Mouse (Mus musculus): Measurements from ENCODE around the gene Fam151b. TPM values are rescaled to one million over a fixed set of nuclear protein-coding genes. Genes with fewer than 3 reads are reported as not detected.

Gene Fam151b
- polyA plus RNA-seq, 2 experiments: 1.4 TPM; not detected in 1

DNA sequence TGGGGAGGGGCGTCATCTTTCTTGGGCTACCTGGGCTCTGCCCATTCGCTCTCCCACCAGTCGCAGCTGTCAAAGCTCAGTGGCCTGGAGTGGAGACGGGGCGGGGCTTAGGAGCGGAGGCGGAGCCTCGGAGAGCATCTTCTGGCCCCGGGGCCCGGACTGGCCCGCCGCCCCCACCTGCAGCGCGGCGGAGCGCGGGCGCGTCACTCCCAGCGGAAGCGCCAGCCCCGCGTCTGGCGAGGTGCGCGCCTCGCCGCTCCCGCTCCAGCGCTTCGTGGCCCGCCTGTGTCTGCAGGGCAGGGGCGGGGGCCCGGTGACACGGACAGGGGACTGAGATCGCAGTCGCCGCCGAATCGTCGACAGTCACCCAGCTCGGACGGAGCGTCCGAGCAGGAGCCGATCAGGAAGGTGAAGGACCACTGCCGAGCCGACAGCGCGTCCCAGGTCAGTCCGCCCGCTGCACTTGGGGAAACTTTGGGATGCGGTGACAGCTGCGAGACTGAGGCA lies 58.0 kb downstream of the Fam151b start, which contains the start of gene Ankrd34b:
Gene Ankrd34b (plus strand): TSS at position 139 of the 507 bp plus-strand sequence.
- under 1% methylated on average over 50 of the region's 54 CpGs for WGBS (ENCODE audit: insufficient replicate concordance)
- H3K27me3 ChIP-seq (ENCODE audit: control insufficient read depth, insufficient read depth, low read length): peaks cover 40% of the 10 kb centered on the region
- no peak within 1 kb of the TSS for H3K9ac ChIP-seq (replicated peaks)
- no peaks in the 10 kb centered on the region for H3K4me1 ChIP-seq (replicated peaks; ENCODE audit: control insufficient read depth in 2 of 2, insufficient read depth in 2 of 2, low read length in 1 of 2)
- ATAC-seq (ENCODE audit: insufficient read depth) (no peak), DNase-seq (ENCODE audit: low read depth in 3 of 3, low spot score in 3 of 3) (no peak)
- H3K4me3 ChIP-seq (ENCODE audit: insufficient read depth in 1 of 2, low read depth in 2 of 2, low read length in 2 of 2): peak within 1 kb of the TSS; percentile 15 to 37
- H3K36me3 ChIP-seq (replicated peaks; ENCODE audit: control insufficient read depth, insufficient read depth, low read depth): no peaks in the 10 kb centered on the region
- no peak for TF ChIP-seq CTCF (IDR thresholded peaks at IDR 0.05; ENCODE audit: low read depth)
- no peak for TF ChIP-seq EP300 (IDR thresholded peaks at IDR 0.05; ENCODE audit: low read depth)
- H3K9me3 ChIP-seq (ENCODE audit: control insufficient read depth, low read length): no peaks in the 10 kb centered on the region
- H3K27ac ChIP-seq: no peak within 1 kb of the TSS
- H3K4me2 ChIP-seq (ENCODE audit: low read depth): peak within 1 kb of the TSS; percentile 37

DNA sequence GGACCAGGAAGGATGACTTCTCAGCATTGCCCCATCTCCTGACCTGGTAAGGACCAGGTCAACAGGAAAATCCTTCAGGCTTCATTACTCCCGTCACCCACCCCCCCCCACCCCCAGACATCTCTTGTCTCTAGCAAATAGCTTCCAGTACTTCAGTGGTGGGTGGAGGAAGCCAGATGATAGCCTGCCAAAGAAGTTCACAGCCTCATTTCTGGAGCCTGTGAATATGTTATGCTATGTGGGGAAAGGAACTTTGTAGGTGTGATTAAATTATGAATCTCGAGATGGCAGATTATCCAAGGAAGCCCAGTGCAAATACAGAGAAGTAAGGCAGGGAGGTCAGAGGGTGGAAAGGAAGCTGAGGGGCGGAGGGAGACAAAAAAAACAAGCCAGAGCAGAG lies 60.1 kb downstream of the Fam151b start:
- ATAC-seq (ENCODE audit: insufficient read depth): no peak
- WGBS (ENCODE audit: insufficient replicate concordance): 28% methylated on average over 3 of the region's 3 CpGs
- no peaks in the 10 kb centered on the region for H3K4me1 ChIP-seq (replicated peaks; ENCODE audit: control insufficient read depth in 2 of 2, insufficient read depth in 2 of 2, low read length in 1 of 2)
- H3K36me3 ChIP-seq (replicated peaks; ENCODE audit: control insufficient read depth, insufficient read depth, low read depth): no peaks in the 10 kb centered on the region
- H3K27me3 ChIP-seq (ENCODE audit: control insufficient read depth, insufficient read depth, low read length): peaks cover 38% of the 10 kb centered on the region
- no peak overlapping the region for H3K9ac ChIP-seq (replicated peaks)
- no peaks in the 10 kb centered on the region for H3K9me3 ChIP-seq (ENCODE audit: control insufficient read depth, low read length)
- H3K4me3 ChIP-seq (ENCODE audit: insufficient read depth in 1 of 2, low read depth in 2 of 2, low read length in 2 of 2): no peak overlapping the region
- no peak for TF ChIP-seq CTCF (IDR thresholded peaks at IDR 0.05; ENCODE audit: low read depth)
- TF ChIP-seq EP300 (IDR thresholded peaks at IDR 0.05; ENCODE audit: low read depth): no peak
- no peak for DNase-seq (ENCODE audit: low read depth in 3 of 3, low spot score in 3 of 3)
- no peak overlapping the region for H3K4me2 ChIP-seq (ENCODE audit: low read depth)
- no peak overlapping the region for H3K27ac ChIP-seq

DNA sequence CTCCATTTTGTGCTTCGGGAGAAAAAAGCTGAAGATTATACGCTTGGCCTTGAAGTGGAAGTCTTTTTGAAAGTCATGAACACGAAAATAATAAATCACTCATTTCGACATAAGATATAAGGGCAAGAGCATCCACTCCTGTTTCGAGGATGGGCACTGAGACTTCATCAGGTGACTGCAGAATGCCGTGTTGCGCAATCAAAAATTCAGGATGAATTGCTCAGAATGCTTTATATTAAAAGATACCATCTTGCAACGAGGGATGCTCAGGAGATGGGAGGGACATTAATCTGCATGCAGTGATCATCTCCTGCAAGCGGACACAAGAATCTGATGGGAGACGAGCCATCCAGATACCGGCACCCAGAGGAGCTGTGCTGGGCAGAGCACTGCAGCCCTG lies 64.2 kb downstream of the Fam151b start:
- WGBS (ENCODE audit: insufficient replicate concordance): 63% methylated on average over 11 of the region's 11 CpGs
- H3K4me1 ChIP-seq (replicated peaks; ENCODE audit: control insufficient read depth in 2 of 2, insufficient read depth in 2 of 2, low read length in 1 of 2): no peaks in the 10 kb centered on the region
- DNase-seq (ENCODE audit: low read depth in 3 of 3, low spot score in 3 of 3) (no peak), ATAC-seq (ENCODE audit: insufficient read depth) (no peak)
- H3K9ac ChIP-seq (replicated peaks): no peak overlapping the region
- H3K27ac ChIP-seq: no peak overlapping the region
- H3K4me2 ChIP-seq (ENCODE audit: low read depth): no peak overlapping the region
- no peaks in the 10 kb centered on the region for H3K9me3 ChIP-seq (ENCODE audit: control insufficient read depth, low read length)
- no peak overlapping the region for H3K4me3 ChIP-seq (ENCODE audit: insufficient read depth in 1 of 2, low read depth in 2 of 2, low read length in 2 of 2)
- H3K36me3 ChIP-seq (replicated peaks; ENCODE audit: control insufficient read depth, insufficient read depth, low read depth): no peaks in the 10 kb centered on the region
- TF ChIP-seq CTCF (IDR thresholded peaks at IDR 0.05; ENCODE audit: low read depth): no peak
- no peak for TF ChIP-seq EP300 (IDR thresholded peaks at IDR 0.05; ENCODE audit: low read depth)
- peaks cover 2% of the 10 kb centered on the region for H3K27me3 ChIP-seq (ENCODE audit: control insufficient read depth, insufficient read depth, low read length)

DNA sequence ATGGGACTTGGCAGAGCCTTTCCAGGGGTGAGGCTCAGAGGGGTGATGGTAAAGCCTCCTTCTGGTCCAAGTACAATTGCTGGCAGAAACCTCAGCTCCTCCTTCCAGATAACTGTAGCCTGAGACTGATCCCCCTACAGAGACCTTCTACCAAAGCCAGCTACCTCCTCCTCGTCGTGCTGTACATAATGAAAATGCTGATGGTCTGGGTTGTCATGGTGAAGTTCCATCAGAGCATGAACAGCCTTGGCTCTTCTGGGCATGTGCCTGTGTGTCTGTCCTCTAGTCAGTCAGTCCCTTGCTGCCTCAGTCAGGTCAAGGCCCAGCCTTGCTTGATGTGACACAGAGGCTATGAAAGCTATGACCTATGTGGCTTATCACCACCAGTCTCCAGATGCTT lies 73.3 kb downstream of the Fam151b start:
- TF ChIP-seq CTCF (IDR thresholded peaks at IDR 0.05; ENCODE audit: low read depth) (no peak), EP300 (IDR thresholded peaks at IDR 0.05; ENCODE audit: low read depth) (no peak)
- H3K36me3 ChIP-seq (replicated peaks; ENCODE audit: control insufficient read depth, insufficient read depth, low read depth): no peaks in the 10 kb centered on the region
- H3K9me3 ChIP-seq (ENCODE audit: control insufficient read depth, low read length): no peaks in the 10 kb centered on the region
- H3K4me3 ChIP-seq (ENCODE audit: insufficient read depth in 1 of 2, low read depth in 2 of 2, low read length in 2 of 2): no peak overlapping the region
- DNase-seq (ENCODE audit: low read depth in 3 of 3, low spot score in 3 of 3) (no peak), ATAC-seq (ENCODE audit: insufficient read depth) (no peak)
- H3K27me3 ChIP-seq (ENCODE audit: control insufficient read depth, insufficient read depth, low read length): no peaks in the 10 kb centered on the region
- no peak overlapping the region for H3K27ac ChIP-seq
- H3K9ac ChIP-seq (replicated peaks): no peak overlapping the region
- H3K4me1 ChIP-seq (replicated peaks; ENCODE audit: control insufficient read depth in 2 of 2, insufficient read depth in 2 of 2, low read length in 1 of 2): no peaks in the 10 kb centered on the region
- H3K4me2 ChIP-seq (ENCODE audit: low read depth): no peak overlapping the region
- 64% methylated on average over 2 of the region's 2 CpGs for WGBS (ENCODE audit: insufficient replicate concordance)

DNA sequence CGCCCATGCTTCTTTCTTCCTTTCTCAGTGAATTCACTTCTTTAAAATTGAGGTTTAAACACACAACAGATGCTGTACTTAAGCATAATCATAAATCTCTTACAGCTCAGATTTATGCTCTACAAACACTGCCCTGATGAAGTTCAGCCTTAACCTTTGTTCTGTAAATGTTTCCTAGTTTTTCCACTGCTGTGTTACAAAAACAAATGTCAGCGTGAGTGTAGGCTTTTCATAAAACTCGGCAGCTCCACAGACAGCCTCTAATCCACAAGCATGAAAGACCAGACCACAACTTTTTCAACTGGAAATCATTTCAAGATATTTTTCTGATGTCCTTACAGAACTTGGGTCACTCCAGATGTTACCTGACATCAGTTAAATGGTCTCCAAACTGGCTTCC lies 80.3 kb downstream of the Fam151b start:
- WGBS (ENCODE audit: insufficient replicate concordance): 46% methylated on average over 3 of the region's 3 CpGs
- H3K4me2 ChIP-seq (ENCODE audit: low read depth): no peak overlapping the region

More for the DNA sequence above, 80.3 kb downstream of the Fam151b start:
- no peak overlapping the region for H3K27ac ChIP-seq
- H3K9ac ChIP-seq (replicated peaks): no peak overlapping the region
- no peaks in the 10 kb centered on the region for H3K4me1 ChIP-seq (replicated peaks; ENCODE audit: control insufficient read depth in 2 of 2, insufficient read depth in 2 of 2, low read length in 1 of 2)
- ATAC-seq (ENCODE audit: insufficient read depth) (no peak), DNase-seq (ENCODE audit: low read depth in 3 of 3, low spot score in 3 of 3) (no peak)
- H3K36me3 ChIP-seq (replicated peaks; ENCODE audit: control insufficient read depth, insufficient read depth, low read depth): no peaks in the 10 kb centered on the region
- no peak overlapping the region for H3K4me3 ChIP-seq (ENCODE audit: insufficient read depth in 1 of 2, low read depth in 2 of 2, low read length in 2 of 2)
- no peak for TF ChIP-seq CTCF (IDR thresholded peaks at IDR 0.05; ENCODE audit: low read depth)
- no peak for TF ChIP-seq EP300 (IDR thresholded peaks at IDR 0.05; ENCODE audit: low read depth)
- H3K27me3 ChIP-seq (ENCODE audit: control insufficient read depth, insufficient read depth, low read length): no peaks in the 10 kb centered on the region
- no peaks in the 10 kb centered on the region for H3K9me3 ChIP-seq (ENCODE audit: control insufficient read depth, low read length)
